Mouse (Mus musculus): ENCODE data around the gene Fbxw11. TPM values are rescaled to one million over a fixed set of nuclear protein-coding genes. Genes with fewer than 3 reads are reported as not detected.

Fbxw11 gene
- 105 TPM for polyA plus RNA-seq (2015; fragmentation: Illumina TruSeq; extraction: RNeasy Lipid Tissue Mini Kit (QIAGEN cat#74804); ENCODE audit: low read depth, low replicate concordance)

GRCm38 (mm10) chr11:32642249-32642876, at the start of gene Fbxw11:
Fbxw11 (plus strand) TSS chr11:32642724.

Other genes with a start within 250 kb of the Fbxw11 start
- gene Ubtd2, start 187.4 kb upstream of the Fbxw11 start, polyA plus RNA-seq (2015; fragmentation: Illumina TruSeq; extraction: RNeasy Lipid Tissue Mini Kit (QIAGEN cat#74804); ENCODE audit: low read depth, low replicate concordance), result 39.6 TPM
- 0.86 TPM for gene Efcab9, start 110.6 kb upstream of the Fbxw11 start, polyA plus RNA-seq (2015; fragmentation: Illumina TruSeq; extraction: RNeasy Lipid Tissue Mini Kit (QIAGEN cat#74804); ENCODE audit: low read depth, low replicate concordance)
- gene Stk10, start 109.4 kb upstream of the Fbxw11 start, polyA plus RNA-seq (2015; fragmentation: Illumina TruSeq; extraction: RNeasy Lipid Tissue Mini Kit (QIAGEN cat#74804); ENCODE audit: low read depth, low replicate concordance), result 3.3 TPM
- gene Smim23, start 181.9 kb downstream of the Fbxw11 start, polyA plus RNA-seq (2015; fragmentation: Illumina TruSeq; extraction: RNeasy Lipid Tissue Mini Kit (QIAGEN cat#74804); ENCODE audit: low read depth, low replicate concordance), result not detected